Mouse (Mus musculus) adrenal gland, postnatal 36 days (tissue): Measurements from ENCODE around the gene Med10. TPM values are rescaled to one million over a fixed set of nuclear protein-coding genes. Genes with fewer than 3 reads are reported as not detected.

Experiments used
- DNase-seq, 2 experiments: peaks; one replicate each; pipeline ENCODE4 v3.0.0; 2021; ENCODE audit warnings: mixed read lengths in 1 of 2
- long read RNA-seq, 2 experiments: library from polyadenylated mRNA; stranded (forward); transcript quantifications; one replicate each; pipeline ENCODE4 v2.0.0; 2021; ENCODE audit warnings: borderline sequencing depth in 2 of 2
- total RNA-seq, 2 experiments: library from RNA; stranded (reverse); gene quantifications; 2 replicates each; pipeline ENCODE4 v1.2.3; 2021

Med10 gene
- total RNA-seq = 10 to 100 TPM; 52.9 to 76.6 TPM
- long read RNA-seq, experiment 1, transcript Med10-201 (4 exons, 913 nt) = major isoform, 64 of 77 reads
- long read RNA-seq, experiment 1, partial matches to known transcripts = 1 of 77 reads
- long read RNA-seq, experiment 1, other reads (novel, unspliced or antisense) = 10 of 77 reads
- long read RNA-seq, experiment 2, transcript Med10-201 (4 exons, 913 nt) = major isoform, 28 of 36 reads
- long read RNA-seq, experiment 2, partial matches to known transcripts = 0 of 36 reads
- long read RNA-seq, experiment 2, other reads (novel, unspliced or antisense) = 4 of 36 reads

- DNase-seq = no peak
Observed at GRCm38 (mm10) chr13:69802095-69802494, at the start of gene Med10. Gene Med10, plus strand, starts transcription at chr13:69802395.

GRCm38 (mm10) chr13:69752875-69753274 lies 49.3 kb upstream of the Med10 start:
- DNase-seq = no peak

GRCm38 (mm10) chr13:69758979-69759378 lies 43.2 kb upstream of the Med10 start:
- DNase-seq = no peak

- DNase-seq = peak; percentile 13 to 27
Observed at GRCm38 (mm10) chr13:69761393-69761792, 40.8 kb upstream of the Med10 start.

- DNase-seq = no peak
Observed at GRCm38 (mm10) chr13:69764646-69765045, 37.5 kb upstream of the Med10 start.

- DNase-seq = no peak
Observed at GRCm38 (mm10) chr13:69768152-69768551, 34.0 kb upstream of the Med10 start.

GRCm38 (mm10) chr13:69770538-69771456 lies 31.4 kb upstream of the Med10 start:
- DNase-seq = no peak

GRCm38 (mm10) chr13:69772358-69772757 lies 29.8 kb upstream of the Med10 start:
- DNase-seq = no peak

- DNase-seq = no peak
Observed at GRCm38 (mm10) chr13:69778221-69778620, 24.0 kb upstream of the Med10 start.

GRCm38 (mm10) chr13:69788704-69789103 lies 13.5 kb upstream of the Med10 start:
- DNase-seq = no peak

GRCm38 (mm10) chr13:69791814-69792213 lies 10.4 kb upstream of the Med10 start:
- DNase-seq = no peak

GRCm38 (mm10) chr13:69792541-69793009 lies 9.6 kb upstream of the Med10 start:
- peak; percentile 22 to 27 for DNase-seq

- DNase-seq = no peak
Observed at GRCm38 (mm10) chr13:69794808-69795207, 7.4 kb upstream of the Med10 start.

GRCm38 (mm10) chr13:69809681-69810611 lies 7.8 kb downstream of the Med10 start:
- peak; percentile 91 to 93 for DNase-seq

- DNase-seq = peak; percentile 53 to 57
Observed at GRCm38 (mm10) chr13:69810936-69811680, 8.9 kb downstream of the Med10 start.

GRCm38 (mm10) chr13:69813870-69814269 lies 11.7 kb downstream of the Med10 start:
- DNase-seq = no peak

GRCm38 (mm10) chr13:69818306-69818705 lies 16.1 kb downstream of the Med10 start:
- DNase-seq = no peak

- DNase-seq = no peak
Observed at GRCm38 (mm10) chr13:69821169-69821822, 19.1 kb downstream of the Med10 start.

- no peak for DNase-seq
Observed at GRCm38 (mm10) chr13:69823920-69824637, 21.9 kb downstream of the Med10 start.
